Mouse (Mus musculus): Measurements from ENCODE around the gene Spata21.

Gene Spata21

DNA sequence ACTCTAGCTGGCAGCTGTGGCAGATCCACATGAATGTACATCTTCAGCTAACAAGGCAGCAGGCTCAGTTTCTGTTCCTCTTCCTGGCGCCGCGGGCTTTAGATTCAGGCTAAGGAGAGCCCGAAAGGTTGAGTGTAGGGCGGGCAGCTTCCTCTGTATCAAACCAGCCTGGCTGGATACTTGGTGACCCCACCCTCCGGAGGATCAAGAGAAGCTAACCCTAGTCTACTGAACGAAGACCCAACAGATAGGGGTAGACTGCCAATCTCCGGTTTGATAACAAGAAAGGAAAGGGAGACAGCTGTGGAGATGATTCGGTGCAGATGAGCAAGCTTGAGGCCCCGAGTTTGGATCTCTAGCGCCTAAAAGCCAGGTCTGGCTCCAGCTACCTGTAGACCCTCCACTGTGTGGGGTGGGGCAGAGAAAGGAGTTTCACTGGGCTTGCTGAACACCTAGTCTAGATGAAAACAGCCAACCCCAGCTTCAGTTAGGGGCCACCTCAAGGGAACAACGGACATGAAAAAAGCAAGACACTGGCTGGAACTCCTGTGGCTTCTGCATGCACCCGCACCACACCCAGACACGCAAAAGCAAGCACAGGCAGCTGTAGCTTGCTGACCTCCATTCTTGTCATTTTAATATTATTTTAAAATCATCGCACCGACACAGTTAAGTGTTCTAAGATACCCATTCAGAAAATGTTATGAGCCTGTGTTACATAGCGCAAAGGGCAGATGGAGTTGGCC lies 11.2 kb upstream of the Spata21 start:
- DNase-seq, result no peak

DNA sequence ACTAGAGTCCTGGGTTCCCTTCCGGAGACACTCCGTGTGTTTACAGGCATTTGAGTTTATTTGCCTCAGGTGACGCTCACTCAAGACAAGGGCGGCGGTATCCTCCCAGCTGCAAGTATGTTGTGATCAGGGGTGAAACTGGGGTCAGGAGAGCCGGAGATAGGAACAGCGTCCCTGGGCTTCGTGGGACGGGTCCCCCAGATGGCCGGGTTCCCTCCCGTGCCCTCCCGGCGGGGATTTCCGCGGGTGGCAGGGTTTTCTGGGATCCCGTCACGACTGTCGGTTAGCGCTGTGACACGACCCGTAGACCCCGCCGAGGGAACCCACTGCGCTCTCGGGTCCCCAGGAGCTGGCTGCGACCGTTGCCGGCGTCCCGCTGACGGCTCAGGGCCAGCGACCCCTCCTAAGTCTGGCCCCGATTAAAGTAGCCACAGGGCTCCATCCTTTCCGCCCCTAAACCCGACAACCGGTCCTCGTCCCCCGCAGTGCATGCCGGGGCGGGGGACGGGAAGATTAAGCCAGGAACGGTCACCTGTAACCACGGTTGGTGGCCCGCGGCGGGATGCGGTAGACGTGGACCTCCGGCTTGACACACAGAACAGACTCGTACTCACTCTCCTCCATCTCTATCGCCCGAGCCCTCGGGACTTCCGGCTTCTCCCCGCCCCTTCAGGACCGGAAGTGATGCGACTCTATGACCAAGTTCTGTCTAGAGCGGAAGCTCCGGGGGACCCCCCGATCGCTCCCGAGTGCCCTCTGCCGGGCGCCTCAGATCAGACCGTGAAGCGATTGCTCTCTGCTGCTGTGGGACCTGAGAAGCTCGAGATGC lies 10.2 kb upstream of the Spata21 start, which contains the start of gene Necap2:
TSS of gene Necap2 (minus strand) at position 677 of the 829 bp plus-strand sequence.
- DNase-seq, result peak; percentile 96 to 97

DNA sequence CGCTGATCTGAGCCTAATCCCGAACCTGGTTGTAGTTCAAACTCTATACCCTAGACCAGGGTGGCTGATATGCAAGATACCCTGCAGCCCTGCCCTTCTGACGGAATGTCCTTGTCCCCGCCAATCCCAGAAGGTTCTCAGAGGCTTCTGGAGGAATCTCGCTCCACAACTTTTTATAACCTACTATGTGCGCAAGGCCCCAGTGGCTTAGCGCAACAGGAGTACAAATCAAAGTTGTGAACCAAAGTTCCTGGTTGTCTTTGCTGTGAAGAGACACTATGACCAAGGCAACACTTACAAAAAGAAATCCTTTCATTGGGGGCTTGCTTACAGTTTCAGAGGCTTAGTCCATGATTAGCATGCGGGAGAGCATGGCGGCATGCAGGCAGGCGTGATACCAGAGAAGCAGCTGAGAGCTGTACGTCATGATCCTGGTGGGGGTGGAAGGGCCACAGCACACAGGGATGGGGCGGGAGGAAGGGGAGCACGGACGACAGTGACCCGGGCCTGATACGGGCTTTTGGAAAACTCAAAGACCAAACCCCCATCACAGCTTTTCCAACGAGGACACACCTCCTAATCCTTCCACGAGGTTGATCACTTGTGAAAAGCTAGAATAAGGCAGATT lies 9.5 kb upstream of the Spata21 start:
- DNase-seq, result no peak

DNA sequence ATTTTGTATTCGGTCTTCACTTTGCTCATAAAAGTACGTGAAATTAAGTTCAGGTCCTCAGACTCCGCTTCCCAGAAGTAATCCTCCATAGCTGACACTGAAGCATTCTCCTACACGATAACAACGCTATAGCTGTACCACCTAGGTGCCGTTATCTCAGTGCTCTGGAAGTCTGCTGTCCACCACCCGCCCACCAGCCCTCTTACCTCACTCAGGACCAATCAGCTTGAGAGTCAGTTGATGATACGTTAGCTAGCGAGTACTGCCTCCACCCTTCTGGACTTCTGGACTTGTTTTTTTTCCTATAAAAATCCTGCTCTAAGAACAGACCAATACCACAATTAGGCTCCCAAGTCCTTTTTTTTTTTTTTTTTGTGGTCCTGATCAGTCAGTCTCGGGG lies 1.3 kb upstream of the Spata21 start:
- no peak for DNase-seq

DNA sequence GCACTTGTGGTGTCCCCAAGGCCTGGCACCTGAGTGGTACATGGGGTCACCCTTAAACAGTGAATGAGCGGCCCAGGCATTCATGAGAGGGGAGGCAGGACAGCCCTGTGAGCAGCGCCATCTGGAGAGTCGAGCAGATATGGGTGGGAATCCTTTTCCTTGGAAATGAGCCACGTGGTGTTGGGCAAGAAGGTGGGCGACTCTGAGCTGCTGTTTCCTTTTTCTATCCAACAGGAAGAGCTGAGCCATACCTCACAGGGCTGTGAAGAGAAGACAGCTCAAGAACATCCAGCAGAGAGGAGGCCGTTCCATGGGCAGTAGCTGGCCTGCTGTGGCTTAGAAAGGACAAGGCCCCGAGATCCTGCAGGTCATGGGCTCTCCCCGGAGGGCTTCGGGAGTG lies 581 bp downstream of the Spata21 start:
- no peak for DNase-seq

DNA sequence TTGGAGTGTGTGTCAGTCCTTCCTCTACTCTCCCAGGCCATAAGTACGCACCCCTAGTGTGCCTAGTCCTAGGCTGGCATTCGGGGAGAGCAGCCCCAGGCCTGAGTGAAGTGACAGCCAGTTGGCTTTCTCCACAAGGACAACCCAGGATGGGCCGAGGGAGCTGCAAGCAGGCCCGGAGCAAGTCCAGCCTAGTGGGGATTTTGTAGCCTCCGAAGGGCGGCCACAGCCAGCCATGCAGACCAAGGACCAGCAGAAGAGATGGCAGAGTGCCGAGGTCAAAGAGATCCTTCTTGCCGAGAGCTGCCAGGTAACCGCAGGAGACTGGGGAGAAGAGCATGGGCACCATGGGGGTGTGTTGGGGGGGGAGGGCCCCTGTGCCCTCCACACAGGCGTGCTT lies 6.9 kb downstream of the Spata21 start:
- DNase-seq, result no peak

DNA sequence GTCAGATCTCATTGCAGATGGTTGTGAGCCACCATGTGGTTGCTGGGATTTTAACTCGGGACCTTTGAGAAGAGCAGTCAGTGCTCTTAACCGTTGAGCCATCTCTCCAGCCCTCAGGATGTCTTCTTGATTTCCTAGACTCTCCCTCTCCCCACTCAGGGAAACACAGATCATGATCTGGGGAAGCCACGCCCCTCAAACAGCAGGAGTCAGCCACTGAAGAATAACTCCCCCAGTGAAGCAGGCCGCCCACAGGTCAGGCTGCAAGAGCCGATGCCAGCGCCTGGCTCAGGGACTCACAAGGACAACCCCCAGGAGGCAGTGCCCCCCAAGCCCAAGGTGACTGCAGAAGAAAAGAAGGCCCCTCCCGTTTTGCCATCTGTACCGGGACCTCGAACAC lies 8.6 kb downstream of the Spata21 start:
- peak; percentile 64 to 67 for DNase-seq

DNA sequence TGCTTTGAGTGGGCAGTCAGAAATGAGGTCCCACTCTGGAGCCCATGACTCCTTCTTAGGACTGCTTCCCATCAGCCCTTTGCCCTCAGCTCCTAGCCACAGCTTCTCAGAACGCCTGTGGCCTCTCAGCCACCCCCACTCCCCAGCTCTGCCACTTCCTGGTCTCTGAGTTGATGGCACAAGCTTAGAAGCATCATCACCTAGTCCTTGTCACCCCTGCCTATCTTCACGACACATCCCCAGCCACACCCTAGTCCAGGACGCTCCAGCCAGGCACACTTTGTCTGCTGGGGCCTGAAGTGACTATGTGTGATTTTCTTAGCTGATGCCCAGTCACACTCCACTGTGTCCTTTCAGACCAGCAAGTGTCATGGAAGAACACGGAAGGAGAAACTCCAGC lies 10.8 kb downstream of the Spata21 start:
- no peak for DNase-seq

DNA sequence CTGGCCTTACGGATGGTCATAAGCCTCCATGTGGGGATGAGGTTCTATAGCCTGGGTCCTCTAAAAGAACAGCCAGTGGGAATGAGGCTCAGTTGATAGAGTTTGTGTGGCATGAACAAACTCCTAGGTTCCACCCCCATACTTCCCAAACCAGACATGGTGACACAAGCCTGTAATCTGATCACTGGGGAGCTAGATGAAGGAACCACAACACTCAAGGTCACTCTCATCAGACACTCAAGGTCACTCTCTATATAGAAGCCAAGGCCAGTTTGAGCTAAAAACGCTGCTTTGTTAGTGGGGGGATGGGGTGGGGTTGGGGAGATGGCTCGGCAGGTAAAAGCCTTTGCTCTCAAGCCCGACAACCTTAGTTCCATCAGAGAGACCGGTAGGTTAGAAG lies 11.8 kb downstream of the Spata21 start:
- DNase-seq, result no peak

DNA sequence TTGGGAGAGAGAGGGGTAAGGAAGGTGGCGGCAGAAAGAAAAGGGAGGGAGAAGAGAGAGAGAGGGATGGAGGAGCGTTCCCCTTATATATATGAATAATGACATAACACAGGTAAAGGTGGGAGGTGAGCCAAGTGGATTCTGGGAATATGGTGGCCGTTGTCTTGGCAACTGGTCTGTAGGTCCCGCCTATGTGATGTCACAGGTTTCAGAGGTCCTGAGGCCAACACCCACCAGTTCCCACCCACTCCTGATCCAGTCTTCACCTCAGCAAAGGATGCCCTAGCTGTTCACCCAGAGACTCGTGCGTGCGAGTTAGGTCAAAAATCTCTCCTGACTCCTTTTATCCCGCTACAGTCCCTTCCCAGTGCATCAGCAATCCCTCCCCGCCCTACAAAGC lies 13.2 kb downstream of the Spata21 start:
- no peak for DNase-seq

DNA sequence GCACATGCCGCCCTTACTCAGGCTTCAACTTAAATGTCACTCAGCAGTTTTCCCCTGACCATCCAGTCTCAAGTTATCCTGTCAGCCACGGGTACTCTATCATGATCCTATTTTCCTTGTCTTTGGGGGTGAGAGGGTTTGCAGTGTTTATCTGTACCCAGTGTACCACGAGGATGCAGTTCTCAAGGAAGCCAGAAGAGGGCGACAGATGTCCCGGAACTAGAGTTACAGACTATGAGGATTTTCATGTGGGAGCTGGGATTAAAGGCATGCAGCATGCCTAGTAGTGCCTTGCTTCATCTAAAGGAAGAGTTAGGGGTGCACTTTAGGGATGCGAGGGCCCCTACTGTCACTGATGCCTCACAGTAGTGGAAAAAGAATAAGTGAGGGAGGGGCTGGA lies 13.7 kb downstream of the Spata21 start:
- peak; percentile 68 to 74 for DNase-seq

DNA sequence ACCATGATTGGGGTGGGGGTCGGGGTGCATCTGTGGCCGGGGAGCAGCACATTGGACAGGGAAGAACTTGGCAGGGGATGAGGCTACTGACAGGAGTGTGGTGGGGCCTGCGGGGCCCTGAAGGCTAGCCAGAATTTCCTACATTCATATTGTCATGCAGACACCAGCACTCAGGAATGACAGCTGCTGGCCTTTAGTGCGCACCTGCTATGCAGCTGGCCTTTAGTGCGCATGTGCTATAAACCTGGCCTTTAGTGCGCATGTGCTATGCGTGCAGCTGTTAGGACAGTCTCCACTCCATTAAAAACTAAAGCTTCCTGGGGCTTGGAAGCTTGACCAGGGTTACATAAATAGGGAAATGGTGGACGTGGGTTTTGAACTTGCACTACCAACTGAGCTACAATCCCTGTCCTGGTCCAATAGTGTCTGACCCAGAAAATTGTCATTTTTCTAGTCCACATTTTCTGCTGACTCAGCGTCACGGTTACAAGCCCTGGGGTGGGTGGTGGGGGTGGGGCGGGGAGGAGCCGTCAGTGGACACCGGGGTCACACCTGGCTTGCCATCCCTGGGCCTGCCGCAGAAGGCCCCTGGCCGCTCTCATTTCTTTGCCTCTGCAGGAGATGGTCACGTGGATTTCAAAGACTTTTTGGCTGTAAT lies 18.5 kb downstream of the Spata21 start:
- no peak for DNase-seq

DNA sequence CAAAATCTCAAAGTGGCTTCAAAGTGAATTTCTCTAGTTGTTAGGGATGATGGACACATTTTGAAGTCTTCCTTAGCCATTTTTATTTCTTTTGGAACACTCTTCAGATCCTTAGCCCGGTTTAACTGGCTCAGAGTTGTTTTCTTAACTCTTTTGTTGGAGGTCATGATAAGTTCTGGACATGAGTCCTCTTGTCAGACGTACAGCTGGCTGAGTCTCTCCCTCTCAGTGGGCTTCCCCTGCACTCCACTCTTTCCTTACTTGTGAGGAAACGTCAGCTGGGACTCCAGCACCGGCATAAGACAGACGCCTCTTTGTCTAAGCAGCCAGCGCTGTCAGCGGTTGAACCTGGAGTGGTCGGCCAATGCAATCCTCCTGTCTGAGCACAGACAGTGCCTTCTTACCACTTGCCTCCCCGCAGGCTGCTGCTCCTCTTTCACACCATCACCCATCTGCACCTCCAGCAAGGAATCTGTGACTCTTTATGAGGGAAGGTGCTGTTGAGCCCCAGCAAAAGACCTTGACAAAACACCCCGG lies 20.1 kb downstream of the Spata21 start:
- peak in 1 of 2 experiments; percentile 49 for DNase-seq

DNA sequence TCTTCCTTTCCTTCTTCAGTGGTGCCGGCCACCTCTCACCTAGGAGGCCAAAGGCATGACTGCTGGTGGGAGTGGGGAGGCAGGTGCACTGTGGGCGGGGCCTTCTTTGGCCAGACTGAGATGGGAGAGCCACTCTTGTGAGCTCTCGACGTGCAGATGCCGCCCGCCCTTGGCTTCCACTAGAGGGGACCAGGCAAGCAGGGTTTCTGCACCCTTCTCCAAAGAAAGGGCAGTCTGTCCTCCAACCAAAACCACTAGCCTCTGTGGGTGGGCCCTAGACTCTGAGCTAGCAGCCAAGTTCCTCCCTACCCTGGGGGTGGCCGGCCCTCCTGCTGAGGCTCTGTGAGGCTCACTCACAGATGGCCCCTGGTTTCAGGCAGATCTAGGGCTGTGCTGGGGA lies 25.7 kb downstream of the Spata21 start:
- DNase-seq, result peak in 1 of 2 experiments; percentile 48

DNA sequence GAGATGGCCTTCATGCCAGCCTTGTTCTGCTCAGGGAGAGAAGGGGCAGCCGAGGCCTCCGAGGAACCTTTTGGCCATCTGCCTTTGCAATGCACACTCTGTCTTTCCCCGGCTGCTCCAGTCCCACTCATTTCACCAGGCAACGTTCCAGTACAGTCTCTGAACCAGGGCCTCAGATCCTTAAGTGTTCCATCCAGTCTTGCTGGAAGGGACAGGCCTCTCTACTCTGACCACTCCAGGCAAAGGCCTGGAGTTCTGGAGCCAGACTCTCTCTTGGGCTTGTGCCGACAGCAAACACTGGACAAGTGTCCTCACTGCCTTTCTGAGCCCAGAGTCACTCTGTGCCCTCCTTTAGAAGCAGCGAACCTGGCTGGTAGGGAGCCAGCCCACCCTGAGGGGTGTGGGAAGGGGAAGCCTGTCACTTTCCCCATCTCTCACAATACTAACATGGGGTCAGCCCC lies 26.4 kb downstream of the Spata21 start:
- DNase-seq, result no peak

DNA sequence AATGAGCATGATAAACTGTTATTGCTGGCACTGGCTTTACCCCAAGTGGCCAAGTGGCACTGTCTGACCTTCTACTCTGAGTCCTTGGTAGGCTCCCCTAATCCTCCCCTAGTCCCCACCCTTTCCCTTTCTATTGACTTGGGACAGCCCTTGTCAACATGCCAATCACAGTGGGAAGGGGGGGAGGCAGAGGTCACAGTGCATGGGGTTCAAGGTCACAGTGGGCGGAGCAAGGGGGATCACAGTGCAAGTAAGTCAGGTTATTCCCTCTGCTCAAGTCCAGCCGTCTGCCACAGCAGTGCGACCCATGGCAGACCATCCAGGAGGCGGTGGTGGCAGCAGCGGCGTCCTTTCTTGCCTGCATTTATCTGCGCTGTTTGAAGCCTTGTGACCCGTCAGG lies 27.3 kb downstream of the Spata21 start:
- DNase-seq, result no peak

DNA sequence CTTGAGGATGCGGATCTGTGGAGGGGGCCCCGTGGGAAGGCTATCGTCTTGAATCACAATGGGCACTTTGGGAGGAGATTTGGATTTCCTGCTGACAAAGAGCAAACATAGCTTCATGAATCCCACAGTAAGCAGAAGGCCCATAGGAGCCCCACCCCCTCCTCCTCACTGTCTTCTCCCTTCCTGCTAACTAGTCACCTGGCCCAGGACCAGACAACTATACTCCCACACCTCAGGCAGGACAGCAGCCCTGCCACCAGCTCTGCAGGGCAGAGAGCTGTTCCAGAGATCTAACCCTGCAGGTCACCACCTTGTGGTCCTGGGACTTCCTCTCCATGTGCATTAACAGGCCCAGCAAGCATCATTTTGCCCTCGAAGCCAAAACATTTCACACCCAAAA lies 30.6 kb downstream of the Spata21 start:
- peak in 1 of 2 experiments; percentile 38 for DNase-seq

DNA sequence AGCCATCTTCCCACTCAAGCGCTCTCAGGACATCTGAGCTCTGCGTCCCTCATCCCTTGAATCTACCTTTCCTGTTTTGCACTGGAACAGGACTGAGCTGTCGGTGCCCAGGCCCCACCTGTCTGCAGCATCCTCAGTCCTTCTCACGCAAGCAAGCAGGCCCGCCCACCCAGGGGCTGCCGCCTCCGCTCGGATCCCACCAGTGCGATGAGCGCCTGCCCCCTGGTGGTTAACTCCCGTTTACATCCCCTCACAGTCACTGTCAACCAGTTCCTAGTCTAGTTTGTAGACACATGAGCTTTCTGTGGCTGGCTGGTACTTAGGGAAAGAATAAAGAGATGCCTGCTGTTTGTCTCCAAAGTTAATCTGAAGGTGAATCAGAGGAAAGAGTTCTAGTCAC lies 32.6 kb downstream of the Spata21 start:
- peak; percentile 84 to 86 for DNase-seq

DNA sequence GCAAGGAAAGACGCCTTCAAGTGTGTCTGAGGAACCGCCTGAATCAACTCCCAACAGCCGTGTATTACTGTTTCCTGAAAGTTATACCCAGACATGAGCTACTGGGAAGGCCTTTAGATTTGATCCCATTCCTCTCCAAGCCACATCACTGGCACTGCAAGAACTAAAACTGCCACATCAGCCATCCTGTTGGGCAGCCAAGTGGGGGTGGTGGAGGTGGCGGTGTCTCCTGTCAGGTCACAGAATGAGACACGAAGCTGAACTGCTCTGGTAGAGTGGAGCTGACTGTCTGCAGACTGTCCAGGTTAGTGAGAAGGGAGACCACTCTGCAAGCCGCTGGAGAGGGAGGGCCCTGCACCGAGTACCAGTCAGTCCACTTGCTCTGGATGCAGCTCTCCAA lies 34.5 kb downstream of the Spata21 start:
- DNase-seq, result no peak

DNA sequence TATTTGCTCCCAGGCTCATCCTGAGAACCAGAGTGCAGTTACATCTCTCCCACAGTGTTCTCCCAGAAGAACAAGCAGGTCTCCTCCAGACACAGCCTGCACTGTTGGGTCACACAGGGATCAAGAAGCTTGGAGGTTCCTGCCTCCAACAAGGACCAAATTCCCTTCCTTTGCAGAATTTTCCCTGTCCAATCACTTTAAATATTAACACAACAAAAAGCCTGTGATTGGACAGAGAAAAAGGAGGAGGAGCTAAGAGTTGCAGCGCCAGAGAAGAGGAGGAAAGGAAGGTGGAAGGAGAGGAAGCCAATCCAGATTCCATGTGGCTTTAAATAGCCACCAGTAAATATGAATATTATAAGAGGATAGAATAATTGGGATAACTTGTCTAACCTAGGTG lies 34.9 kb downstream of the Spata21 start:
- DNase-seq, result no peak

DNA sequence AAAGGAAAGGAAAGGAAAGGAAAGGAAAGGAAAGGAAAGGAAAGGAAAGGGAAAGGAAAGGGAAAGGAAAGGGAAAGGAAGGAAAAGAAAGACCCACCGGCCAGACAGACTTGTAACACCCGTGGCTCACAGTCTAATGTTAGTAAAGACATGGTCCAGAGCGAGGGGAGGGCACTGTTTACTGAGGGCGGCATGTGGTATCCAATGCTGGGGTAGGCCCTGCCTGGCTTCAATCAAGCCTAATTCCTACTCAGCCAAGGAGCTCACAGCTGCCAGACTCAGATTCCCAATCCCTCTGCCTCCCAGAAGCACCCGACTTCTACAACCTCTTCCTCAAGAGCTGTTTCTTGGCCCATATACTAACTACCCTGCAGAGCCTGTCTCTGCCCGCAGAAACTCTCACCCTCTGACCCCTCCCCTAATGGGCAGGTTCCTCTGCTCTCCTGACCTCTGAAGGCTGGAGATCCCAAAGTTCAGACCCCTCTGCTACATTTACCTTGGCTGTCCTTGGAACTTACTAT lies 41.1 kb downstream of the Spata21 start:
- DNase-seq, result no peak

DNA sequence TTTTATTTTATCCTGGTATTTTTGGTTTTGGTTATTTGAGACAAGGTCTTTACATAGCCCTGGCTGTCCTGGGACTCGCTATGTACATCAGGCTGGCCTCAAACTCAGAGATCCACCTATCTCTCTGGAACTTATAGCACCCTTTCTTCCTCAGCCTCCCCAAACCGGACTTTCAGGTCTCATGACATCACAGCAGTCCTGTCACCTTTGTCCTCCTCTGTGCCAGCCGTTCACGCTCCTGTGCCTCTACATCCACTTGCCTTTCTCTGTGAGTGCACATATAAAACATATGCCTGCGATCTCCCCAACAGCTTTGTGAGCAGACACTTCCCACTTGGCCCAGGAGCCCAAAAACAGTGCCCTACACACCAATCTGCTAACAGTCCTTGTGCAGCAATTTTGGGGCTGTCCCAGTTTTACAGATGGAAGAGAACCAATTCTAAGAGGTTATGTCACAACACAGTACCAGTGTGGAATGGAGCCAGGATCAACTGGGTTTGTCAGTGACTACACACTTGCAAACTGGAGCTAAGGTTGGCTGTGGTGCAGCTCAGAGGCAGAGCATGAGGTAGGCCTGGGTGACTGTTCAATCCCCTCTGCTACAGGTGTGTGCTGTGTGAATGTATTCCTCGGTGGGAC lies 42.7 kb downstream of the Spata21 start:
- DNase-seq, result peak in 1 of 2 experiments; percentile 54
